Mouse (Mus musculus): ENCODE data around the gene Brd9.

DNA sequence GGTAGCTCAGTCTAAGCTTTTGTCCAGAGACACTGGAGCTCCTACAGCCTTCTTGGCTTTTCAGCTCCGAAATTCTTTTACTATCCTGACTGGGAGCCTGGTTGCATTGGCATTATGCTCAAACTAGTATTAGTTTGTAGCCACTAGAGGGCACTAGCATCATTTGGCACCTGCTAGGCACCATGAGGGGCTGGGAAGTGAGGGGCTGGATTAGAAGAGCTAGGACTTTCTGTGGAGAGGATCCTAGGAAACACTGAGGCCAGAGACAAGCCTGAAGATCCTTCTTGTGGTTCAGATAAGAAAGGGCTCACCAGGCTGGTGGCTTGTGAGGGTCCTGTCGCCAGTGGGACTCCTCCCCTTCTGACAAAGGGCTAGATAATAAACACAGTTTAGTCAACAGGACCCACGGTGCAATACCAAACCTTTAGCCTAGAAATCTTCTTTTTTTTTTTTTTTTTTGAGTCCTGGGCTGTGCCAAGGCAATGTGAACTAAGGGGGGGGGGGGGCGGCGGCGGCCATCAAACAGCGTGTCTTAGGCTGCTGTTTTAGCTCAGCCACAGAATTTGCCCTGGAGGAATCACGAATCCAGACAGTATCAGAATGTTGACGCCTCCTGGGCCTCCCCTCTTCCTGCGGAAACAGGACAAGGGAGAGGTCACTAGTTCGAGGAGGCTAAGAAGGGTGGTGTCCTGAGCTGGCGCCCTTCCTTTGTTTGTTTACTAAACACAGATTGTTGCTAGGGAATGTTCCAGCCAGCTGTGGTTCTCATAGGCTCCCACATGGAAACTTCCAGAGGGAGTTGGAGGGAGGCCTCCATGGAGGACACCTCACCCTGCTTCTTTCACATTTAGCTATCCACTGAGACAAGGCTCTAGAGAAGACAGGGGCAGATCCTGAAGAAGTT, 33.2 kb downstream of the Brd9 start:
- TF ChIP-seq POLR2A (IDR thresholded peaks at IDR 0.05; ENCODE audit: borderline replicate concordance, low read depth, low read length) (no peak), CTCF (IDR thresholded peaks at IDR 0.05; ENCODE audit: low read depth, low read length) (peak; percentile 96)

All from bone marrow macrophage, adult 2 months (primary cell).